Mouse (Mus musculus): ENCODE measurements around the gene Nr6a1.

- TF ChIP-seq EP300 (IDR thresholded peaks at IDR 0.05; ENCODE audit: low read depth) (no peak), CTCF (IDR thresholded peaks at IDR 0.05; ENCODE audit: low read depth) (no peak)
Measured at GRCm38 (mm10) chr2:38923911-38924310, 3.6 kb downstream of the Nr6a1 start.
